Mouse (Mus musculus): ENCODE results near the gene Olfr1180. TPM values are rescaled to one million over a fixed set of nuclear protein-coding genes. Genes with fewer than 3 reads are reported as not detected.
"Not testable (repeated sequence)": the region's sequence is repeated elsewhere in the genome, so short reads cannot be mapped to it uniquely, and the experiment has no call there.

The Olfr1180 gene
- polyA plus RNA-seq (2015; fragmentation: Nextera tagmentation; extraction: Ambion mirVana), result not detected in 2 replicates

- no peak for DNase-seq (ENCODE audit: low spot score)
Observed at GRCm38 (mm10) chr2:88419051-88419450, at the start of gene Olfr1180. TSS of gene Olfr1180 (minus strand) at chr2:88419151.

DNA sequence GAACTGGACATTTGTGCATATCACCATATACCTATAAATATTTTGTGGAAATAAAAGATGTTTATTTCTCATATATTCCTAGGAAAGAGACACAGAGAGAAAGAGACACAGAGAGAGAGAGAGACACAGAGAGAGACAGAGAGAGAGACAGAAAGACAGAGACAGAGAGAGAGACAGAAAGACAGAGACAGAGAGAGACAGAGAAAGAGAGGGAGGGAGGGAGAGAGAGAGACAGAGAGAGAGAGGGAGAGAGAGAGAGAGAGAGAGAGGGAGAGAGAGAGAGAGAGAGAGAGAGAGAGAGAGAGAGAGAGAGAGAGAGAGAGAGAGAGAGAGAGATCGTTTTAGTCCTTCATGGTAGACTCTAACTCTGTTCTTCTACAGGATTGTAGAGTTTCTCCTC is 35.6 kb upstream of the Olfr1180 start, which contains the start of gene Olfr1183:
Gene Olfr1183 (plus strand): TSS at position 301 of the 400 bp plus-strand sequence.
- not testable (repeated sequence) for DNase-seq (ENCODE audit: low spot score)

GRCm38 (mm10) chr2:88449031-88449430 is 30.1 kb upstream of the Olfr1180 start, which contains the start of gene Gm13757:
TSS of gene Gm13757 (minus strand) at chr2:88449131.
- no peak for DNase-seq (ENCODE audit: low spot score)

- DNase-seq (ENCODE audit: low spot score), result no peak
Observed at GRCm38 (mm10) chr2:88426071-88426470, 7.1 kb upstream of the Olfr1180 start, which contains the start of gene Olfr1181. TSS of gene Olfr1181 (minus strand) at chr2:88426171.

DNA sequence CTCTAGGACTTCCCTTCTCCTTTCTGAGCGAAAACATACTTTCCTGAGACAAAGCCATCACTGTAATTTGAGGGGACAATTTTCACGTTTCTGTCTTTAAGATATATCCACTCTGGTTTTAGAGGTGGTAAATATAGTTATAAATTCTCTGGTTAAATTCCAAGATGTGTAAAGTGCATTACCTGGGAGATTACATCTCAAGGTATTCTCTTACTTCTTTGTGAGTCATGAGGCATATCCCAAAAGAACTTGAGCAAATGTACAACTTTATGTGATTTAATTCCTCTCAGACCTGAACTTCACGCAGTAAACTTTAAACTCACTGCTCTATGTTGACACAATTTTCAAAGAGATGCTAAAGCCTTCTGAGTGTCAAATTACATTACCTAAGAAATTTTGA is 12.6 kb downstream of the Olfr1180 start, which contains the start of gene Olfr1179:
Gene Olfr1179 (minus strand): TSS at position 101 of the 400 bp plus-strand sequence.
- DNase-seq (ENCODE audit: low spot score), result no peak

- no peak for DNase-seq (ENCODE audit: low spot score)
Observed at GRCm38 (mm10) chr2:88386762-88387161, 32.2 kb downstream of the Olfr1180 start, which contains the start of gene Olfr1178. TSS of gene Olfr1178 (plus strand) at chr2:88387062.

Other genes starting within 250 kb of the Olfr1180 start
- gene Olfr1168, start 237.3 kb downstream of the Olfr1180 start, polyA plus RNA-seq (2015; fragmentation: Nextera tagmentation; extraction: Ambion mirVana), result not detected in 2 replicates
- gene Olfr1170, start 190.8 kb downstream of the Olfr1180 start, polyA plus RNA-seq (2015; fragmentation: Nextera tagmentation; extraction: Ambion mirVana), result not detected in 2 replicates
- 0.03 TPM in 1 of 2 replicates, not detected in the other for gene Olfr1173, start 139.3 kb downstream of the Olfr1180 start, polyA plus RNA-seq (2015; fragmentation: Nextera tagmentation; extraction: Ambion mirVana)
- not detected in 2 replicates for gene Olfr1174-ps, start 104.0 kb downstream of the Olfr1180 start, polyA plus RNA-seq (2015; fragmentation: Nextera tagmentation; extraction: Ambion mirVana)
- gene Olfr1175-ps, start 91.9 kb downstream of the Olfr1180 start, polyA plus RNA-seq (2015; fragmentation: Nextera tagmentation; extraction: Ambion mirVana), result not detected in 2 replicates
- gene Olfr1176, start 82.4 kb downstream of the Olfr1180 start, polyA plus RNA-seq (2015; fragmentation: Nextera tagmentation; extraction: Ambion mirVana), result not detected in 2 replicates
- not detected in 2 replicates for gene Olfr1177-ps, start 72.7 kb downstream of the Olfr1180 start, polyA plus RNA-seq (2015; fragmentation: Nextera tagmentation; extraction: Ambion mirVana)
- gene Olfr1178, start 32.1 kb downstream of the Olfr1180 start, polyA plus RNA-seq (2015; fragmentation: Nextera tagmentation; extraction: Ambion mirVana), result not detected in 2 replicates
- gene Olfr1179, start 12.7 kb downstream of the Olfr1180 start, polyA plus RNA-seq (2015; fragmentation: Nextera tagmentation; extraction: Ambion mirVana), result not detected in 2 replicates
- not detected in 2 replicates for gene Olfr1181, start 7.0 kb upstream of the Olfr1180 start, polyA plus RNA-seq (2015; fragmentation: Nextera tagmentation; extraction: Ambion mirVana)
- gene Gm13757, start 30.0 kb upstream of the Olfr1180 start, polyA plus RNA-seq (2015; fragmentation: Nextera tagmentation; extraction: Ambion mirVana), result not detected in 2 replicates
- not detected in 2 replicates for gene Olfr1183, start 35.7 kb upstream of the Olfr1180 start, polyA plus RNA-seq (2015; fragmentation: Nextera tagmentation; extraction: Ambion mirVana)
- not detected in 2 replicates for gene Olfr1184, start 64.4 kb upstream of the Olfr1180 start, polyA plus RNA-seq (2015; fragmentation: Nextera tagmentation; extraction: Ambion mirVana)
- gene Olfr1185-ps1, start 74.2 kb upstream of the Olfr1180 start, polyA plus RNA-seq (2015; fragmentation: Nextera tagmentation; extraction: Ambion mirVana), result not detected in 2 replicates
- not detected in 2 replicates for gene Olfr1186, start 99.4 kb upstream of the Olfr1180 start, polyA plus RNA-seq (2015; fragmentation: Nextera tagmentation; extraction: Ambion mirVana)
- not detected in 2 replicates for gene Olfr1188, start 137.8 kb upstream of the Olfr1180 start, polyA plus RNA-seq (2015; fragmentation: Nextera tagmentation; extraction: Ambion mirVana)
- not detected in 2 replicates for gene Olfr1189, start 167.3 kb upstream of the Olfr1180 start, polyA plus RNA-seq (2015; fragmentation: Nextera tagmentation; extraction: Ambion mirVana)
- not detected in 2 replicates for gene Olfr1191-ps1, start 221.4 kb upstream of the Olfr1180 start, polyA plus RNA-seq (2015; fragmentation: Nextera tagmentation; extraction: Ambion mirVana)
- not detected in 2 replicates for gene Olfr1192-ps1, start 229.4 kb upstream of the Olfr1180 start, polyA plus RNA-seq (2015; fragmentation: Nextera tagmentation; extraction: Ambion mirVana)